Mouse (Mus musculus) CH12.LX (cell line): ENCODE results near the gene Slc16a13. TPM values are rescaled to one million over a fixed set of nuclear protein-coding genes. Genes with fewer than 3 reads are reported as not detected.
A peak's percentile ranks its signal among the peaks of the same experiment; 100 is the strongest.

ENCODE experiments used
- DNase-seq: peaks from one replicate; pipeline ENCODE4 v3.0.0-alpha.2; 2013; ENCODE audit errors: extremely low read depth
- H3K27ac ChIP-seq: 2 replicates; pipeline ENCODE4 v1.5.1; 2012; ENCODE audit warnings: low read depth, mild to moderate bottlenecking, control low read depth, moderate library complexity; ENCODE audit not compliant: insufficient read depth
- H3K27me3 ChIP-seq: replicated peaks from 2 replicates; pipeline ENCODE3; 2012; ENCODE audit warnings: inconsistent platforms
- H3K36me3 ChIP-seq, 2 experiments: replicated peaks in 1 of 2; 2 replicates each; pipeline versions ENCODE3 to v1.6.1; 2012; ENCODE audit warnings: inconsistent platforms in 1 of 2, low read length in 1 of 2, mild to moderate bottlenecking in 1 of 2, mixed read lengths in 1 of 2, moderate library complexity in 1 of 2; ENCODE audit not compliant: control insufficient read depth in 1 of 2, insufficient read depth in 1 of 2
- H3K4me1 ChIP-seq, 2 experiments: 2 replicates each; pipeline ENCODE4 v1.6.1; 2012; ENCODE audit warnings: inconsistent platforms in 1 of 2, moderate library complexity in 1 of 2; ENCODE audit not compliant: insufficient read depth in 2 of 2, control insufficient read depth in 1 of 2
- H3K4me2 ChIP-seq: 2 replicates; pipeline ENCODE4 v1.6.1; 2012; ENCODE audit warnings: low read depth, mild to moderate bottlenecking, control low read depth; ENCODE audit not compliant: poor library complexity, insufficient read depth, severe bottlenecking
- H3K4me3 ChIP-seq, 3 experiments: fragments of 150-350 bp in 1 of 3; sonication (generic) in 1 of 3; replicated peaks in 1 of 3; 2 replicates each; pipeline versions ENCODE3 to v1.5.1; 2011 to 2012; ENCODE audit warnings: low read depth in 2 of 3, low read length in 2 of 3, mild to moderate bottlenecking in 2 of 3, moderate library complexity in 2 of 3, control low read depth in 1 of 3, improper control_type of control experiment in 1 of 3, inconsistent platforms in 1 of 3, mixed read lengths in 1 of 3; ENCODE audit not compliant: poor library complexity in 1 of 3
- H3K79me2 ChIP-seq: replicated peaks from 2 replicates; pipeline ENCODE4 v1.6.1; 2012; ENCODE audit warnings: mild to moderate bottlenecking, moderate library complexity; ENCODE audit not compliant: control insufficient read depth, poor library complexity, insufficient read depth, severe bottlenecking; ENCODE audit errors: extremely low read depth
- H3K9ac ChIP-seq: 2 replicates; pipeline ENCODE4 v1.6.1; 2012; ENCODE audit warnings: low read depth, mild to moderate bottlenecking, control low read depth, moderate library complexity; ENCODE audit not compliant: insufficient read depth
- H3K9me3 ChIP-seq: replicated peaks from 2 replicates; pipeline ENCODE3; 2012; ENCODE audit warnings: low read length, inconsistent platforms, mixed read lengths
- BHLHE40 ChIP-seq: IDR thresholded peaks from 2 replicates; pipeline ENCODE4 v1.6.1; 2011; ENCODE audit warnings: mild to moderate bottlenecking, low read depth, low read length, improper control_type of control experiment
- CHD1 ChIP-seq: IDR thresholded peaks from 2 replicates; pipeline ENCODE4 v1.6.1; 2012; ENCODE audit warnings: low read depth, low read length, improper control_type of control experiment, inconsistent platforms
- CHD2 ChIP-seq: IDR thresholded peaks from 2 replicates; pipeline ENCODE4 v1.6.1; 2011; ENCODE audit warnings: low read length, improper control_type of control experiment
- CTCF ChIP-seq, 2 experiments: IDR thresholded peaks in 1 of 2; conservative IDR thresholded peaks in 1 of 2; 2 replicates each; pipeline ENCODE4 v1.5.1; 2011 to 2012; ENCODE audit warnings: low read depth in 2 of 2, low read length in 2 of 2, improper control_type of control experiment in 1 of 2, inconsistent platforms in 1 of 2, mild to moderate bottlenecking in 1 of 2, moderate library complexity in 1 of 2
- E2F4 ChIP-seq: IDR thresholded peaks from 2 replicates; pipeline ENCODE4 v1.6.1; 2011; ENCODE audit warnings: low read depth, low read length, improper control_type of control experiment; ENCODE audit not compliant: insufficient replicate concordance
- ELF1 ChIP-seq: IDR thresholded peaks from 2 replicates; pipeline ENCODE4 v1.6.1; 2014; ENCODE audit warnings: low read depth, mild to moderate bottlenecking, inconsistent platforms, low read length, improper control_type of control experiment
- HCFC1 ChIP-seq: IDR thresholded peaks from 2 replicates; pipeline ENCODE4 v1.6.1; 2012; ENCODE audit warnings: low read depth, mild to moderate bottlenecking, inconsistent platforms, low read length, improper control_type of control experiment
- KAT2A ChIP-seq: IDR thresholded peaks from 2 replicates; pipeline ENCODE4 v1.6.1; 2012; ENCODE audit warnings: low read length, improper control_type of control experiment, inconsistent platforms; ENCODE audit not compliant: insufficient replicate concordance
- MAFK ChIP-seq: IDR thresholded peaks from 2 replicates; pipeline ENCODE4 v1.6.1; 2011; ENCODE audit warnings: low read length, improper control_type of control experiment; ENCODE audit not compliant: insufficient replicate concordance
- MAZ ChIP-seq: IDR thresholded peaks from 2 replicates; pipeline ENCODE4 v1.6.1; 2012; ENCODE audit warnings: low read depth, mild to moderate bottlenecking, inconsistent platforms, low read length, improper control_type of control experiment, moderate library complexity
- MEF2A ChIP-seq: IDR thresholded peaks from 2 replicates; pipeline ENCODE4 v1.6.1; 2014; ENCODE audit warnings: low read depth, mild to moderate bottlenecking, inconsistent platforms, low read length, improper control_type of control experiment, borderline replicate concordance
- NELFE ChIP-seq: IDR thresholded peaks from 2 replicates; pipeline ENCODE4 v1.6.1; 2011; ENCODE audit warnings: low read depth, low read length, improper control_type of control experiment
- PAX5 ChIP-seq: IDR thresholded peaks from 2 replicates; pipeline ENCODE4 v1.6.1; 2012; ENCODE audit warnings: low read length, inconsistent platforms, mixed read lengths
- POLR2A ChIP-seq: IDR thresholded peaks from 2 replicates; pipeline ENCODE4 v1.6.1; 2011; ENCODE audit warnings: low read depth, mild to moderate bottlenecking, improper control_type of control experiment, low read length
- RAD21 ChIP-seq: IDR thresholded peaks from 2 replicates; pipeline ENCODE4 v1.6.1; 2011; ENCODE audit warnings: low read depth, mild to moderate bottlenecking, low read length, improper control_type of control experiment, moderate library complexity
- SMC3 ChIP-seq: IDR thresholded peaks from 2 replicates; pipeline ENCODE4 v1.6.1; 2011; ENCODE audit warnings: low read depth, low read length, improper control_type of control experiment
- TBP ChIP-seq: conservative IDR thresholded peaks from 2 replicates; pipeline ENCODE4 v1.6.1; 2011; ENCODE audit warnings: low read depth, low read length, improper control_type of control experiment
- TCF12 ChIP-seq: IDR thresholded peaks from 2 replicates; pipeline ENCODE4 v1.6.1; 2014; ENCODE audit warnings: low read depth, mild to moderate bottlenecking, inconsistent platforms, low read length, improper control_type of control experiment
- UBTF ChIP-seq: IDR thresholded peaks from 2 replicates; pipeline ENCODE4 v1.6.1; 2012; ENCODE audit warnings: low read depth, mild to moderate bottlenecking, inconsistent platforms, low read length, improper control_type of control experiment, moderate library complexity
- USF1 ChIP-seq: IDR thresholded peaks from 2 replicates; pipeline ENCODE4 v1.6.1; 2014; ENCODE audit warnings: low read depth, mild to moderate bottlenecking, inconsistent platforms, low read length, improper control_type of control experiment
- USF2 ChIP-seq: conservative IDR thresholded peaks from 2 replicates; pipeline ENCODE4 v1.6.1; 2011; ENCODE audit warnings: low read depth, low read length, improper control_type of control experiment
- ZC3H11A ChIP-seq: IDR thresholded peaks from 2 replicates; pipeline ENCODE4 v1.6.1; 2012; ENCODE audit warnings: low read depth, mild to moderate bottlenecking, inconsistent platforms, low read length, improper control_type of control experiment
- ZKSCAN1 ChIP-seq: IDR thresholded peaks from 2 replicates; pipeline ENCODE4 v1.6.1; 2012; ENCODE audit warnings: low read depth, inconsistent platforms, low read length, improper control_type of control experiment, borderline replicate concordance
- dilution Hi-C: fragments of 300-500 bp; cut with MboI; formaldehyde crosslinking; loops from 2 replicates; pipeline ENCODE4 v1.14.3; 2020; ENCODE audit warnings: low sequenced_read_pairs; ENCODE audit not compliant: extremely low pct_unique_long_range_greater_than_20kb, extremely low pct_ligation_motif_present
- in situ Hi-C: fragments of 300-500 bp; cut with MboI; formaldehyde crosslinking; loops from 3 replicates; pipeline ENCODE4 v1.14.3; 2019; ENCODE audit warnings: low sequenced_read_pairs, low pct_ligation_motif_present, low pct_unique_long_range_greater_than_20kb, mixed read lengths
- polyA plus RNA-seq: library from polyadenylated mRNA; unstranded; fragments of >175 nt; gene quantifications from 2 replicates; pipeline ENCODE4 v1.2.1, GENCODE M21; 2012; ENCODE audit warnings: low read depth; ENCODE audit not compliant: insufficient read length
- total RNA-seq, 2 experiments: library from RNA; depleted of rRNA; stranded (reverse); fragments of 300-350 nt in 1 of 2; fragments of >200 nt in 1 of 2; gene quantifications; 2 replicates each; pipeline ENCODE4 v1.2.3; 2012 to 2014

The Slc16a13 gene
- total and polyA plus RNA-seq, 3 experiments: 8.4 to 19.0 (median 12.0) TPM

DNA sequence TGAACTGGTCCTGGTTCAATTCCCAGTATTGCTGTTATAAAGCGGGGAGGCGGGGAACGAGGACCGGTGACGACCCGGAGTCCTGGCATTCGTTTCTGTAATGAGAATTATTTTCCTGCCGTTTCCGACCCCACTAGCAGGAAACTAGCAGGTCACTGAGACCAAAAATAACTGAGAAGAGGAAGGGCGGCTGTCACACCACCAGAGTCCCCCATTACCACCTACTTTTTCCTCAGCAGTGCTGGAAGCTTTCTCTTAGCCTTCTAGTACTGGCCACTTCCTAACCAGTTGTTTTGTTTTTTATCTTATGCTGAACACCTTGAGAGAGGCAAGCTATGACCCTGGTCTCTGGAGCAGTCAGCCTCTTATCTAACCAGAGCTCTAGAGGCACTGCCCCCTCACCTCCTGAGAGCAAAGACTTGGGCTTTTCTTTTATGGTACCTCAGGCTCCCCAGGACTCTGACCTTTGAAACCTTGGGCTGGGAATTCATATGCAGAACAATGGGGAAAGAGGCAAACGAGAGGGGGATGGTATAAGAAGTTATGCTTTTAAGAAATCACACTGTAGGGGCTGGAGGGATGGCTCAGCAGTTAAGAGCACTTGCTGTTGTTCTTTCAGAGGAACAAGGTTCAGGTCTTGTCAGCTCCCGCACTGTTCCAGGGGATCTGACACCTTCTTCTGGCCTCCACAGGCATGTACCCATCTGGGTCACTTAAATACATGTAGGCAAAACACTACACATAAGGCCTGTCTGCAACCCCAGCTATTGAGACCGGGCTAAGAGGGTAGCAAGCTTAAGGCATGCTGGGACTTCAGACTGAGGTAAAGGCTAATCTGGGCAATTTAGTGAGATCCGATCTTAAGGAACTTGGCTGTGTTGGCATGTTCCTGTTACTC is 988 bp upstream of the Slc16a13 start:
- Histone ChIP-seq H3K4me1 (peaks cover 15 to 30% of the 10 kb centered on the region in 2 experiments; a peak in 3 of 4 replicates), H3K79me2 (no peaks in the 10 kb centered on the region), H3K4me2 (peak overlapping the region; percentile 87), H3K27ac (no peak overlapping the region), H3K4me3 (peak overlapping the region; percentile 61 to 78 (median 76)), H3K9me3 (no peaks in the 10 kb centered on the region), H3K36me3 (peaks cover 3 to 38% of the 10 kb centered on the region in 2 experiments), H3K9ac (peak overlapping the region; percentile 76), H3K27me3 (no peaks in the 10 kb centered on the region)
- in situ Hi-C loops: no loop called here
- dilution Hi-C loops: no loop called here
- TF ChIP-seq BHLHE40 (no peak), HCFC1 (no peak), KAT2A (no peak), MEF2A (peak; percentile 65), CTCF (conservative IDR thresholded peaks at IDR 0.05 in 1 of 2, IDR thresholded peaks at IDR 0.05 in 1 of 2; ENCODE audit: low read depth in 2 of 2, low read length in 2 of 2) (no peak), CHD1 (no peak)
- no peak for DNase-seq

GRCm38 (mm10) chr11:70220323-70220722 is 541 bp downstream of the Slc16a13 start:
- Histone ChIP-seq H3K36me3 (peaks cover 5 to 52% of the 10 kb centered on the region in 2 experiments), H3K27ac (no peak overlapping the region), H3K9ac (peak overlapping the region; percentile 70), H3K4me2 (peak overlapping the region; percentile 57), H3K27me3 (no peaks in the 10 kb centered on the region), H3K9me3 (no peaks in the 10 kb centered on the region), H3K4me1 (peaks cover 15 to 30% of the 10 kb centered on the region in 2 experiments; a peak in 3 of 4 replicates), H3K4me3 (peak overlapping the region; percentile 61 to 78 (median 76)), H3K79me2 (no peaks in the 10 kb centered on the region)
- TF ChIP-seq HCFC1: no peak
- peak; percentile 24; the same call in 1 of the 2 replicates for TF ChIP-seq MEF2A
- TF ChIP-seq TCF12: 0 out of 2 replicates have a peak, but pooled peaks have one; percentile 6
- dilution Hi-C loops (no loop called here), in situ Hi-C loops (no loop called here)
- no peak for DNase-seq

DNA sequence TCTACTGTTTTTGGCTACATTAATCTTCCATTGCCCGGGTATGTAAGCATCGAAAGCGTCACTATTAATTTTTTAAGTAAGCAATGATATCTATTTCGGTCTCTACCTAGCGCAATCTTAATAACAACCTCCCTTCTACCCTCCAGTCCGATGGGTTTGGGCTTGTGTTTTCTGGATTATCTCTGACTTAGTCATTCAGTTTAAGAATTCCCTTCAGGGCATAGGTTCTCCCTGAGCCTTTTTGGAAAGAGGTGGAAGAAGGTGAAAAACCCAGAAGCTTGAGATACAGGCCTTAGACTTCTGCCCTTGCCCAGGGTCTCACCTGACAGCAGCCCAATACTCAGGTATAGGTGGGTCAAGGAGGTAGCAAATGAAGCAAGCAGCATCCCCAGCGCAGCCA is 991 bp downstream of the Slc16a13 start:
- Histone ChIP-seq H3K27me3 (no peaks in the 10 kb centered on the region), H3K4me2 (peak overlapping the region; percentile 57), H3K4me1 (peaks cover 15 to 30% of the 10 kb centered on the region in 2 experiments; a peak in 3 of 4 replicates), H3K27ac (no peak overlapping the region), H3K36me3 (peaks cover 5 to 57% of the 10 kb centered on the region in 2 experiments)
- in situ Hi-C loops: no loop called here
- no peak for DNase-seq
- TF ChIP-seq SMC3: no peak
- no peak for TF ChIP-seq MAFK
- no peak for TF ChIP-seq MAZ
- TF ChIP-seq TBP: no peak
- TF ChIP-seq NELFE: no peak
- no peak for TF ChIP-seq PAX5
- no peak for TF ChIP-seq KAT2A
- no peak for TF ChIP-seq CTCF (conservative IDR thresholded peaks at IDR 0.05 in 1 of 2, IDR thresholded peaks at IDR 0.05 in 1 of 2; ENCODE audit: low read depth in 2 of 2, low read length in 2 of 2)
- no peak for TF ChIP-seq MEF2A
- TF ChIP-seq UBTF: no peak
- no peak for TF ChIP-seq RAD21
- TF ChIP-seq CHD2: no peak
- TF ChIP-seq POLR2A: no peak
- TF ChIP-seq USF1: no peak
- TF ChIP-seq ELF1: no peak
- no peak for TF ChIP-seq E2F4
- no peak for TF ChIP-seq ZKSCAN1
- TF ChIP-seq USF2: no peak
- no peak for TF ChIP-seq ZC3H11A
- TF ChIP-seq, all 38 proteins: peak for 0
- Histone ChIP-seq H3K4me3 (peak overlapping the region; percentile 61 to 78 (median 76)), H3K9me3 (no peaks in the 10 kb centered on the region), H3K9ac (peak overlapping the region; percentile 70), H3K79me2 (no peaks in the 10 kb centered on the region)
- dilution Hi-C loops: no loop called here
